Mouse (Mus musculus): ENCODE results near the gene Nobox. TPM values are rescaled to one million over a fixed set of nuclear protein-coding genes. Genes with fewer than 3 reads are reported as not detected.
A peak's percentile ranks its signal among the peaks of the same experiment; 100 is the strongest.

The Nobox gene
- total RNA-seq, 2 experiments from 2014 or later, result not detected

GRCm38 (mm10) chr6:43278247-43278646 lies 31.1 kb downstream of the Nobox start:
- intact Hi-C loops (cut with DNase I), result loop anchor here (1.0 to 10.0 kb wide), 2 partner anchors 24 to 387 kb away; partner anchors contain the start of gene Tpk1

GRCm38 (mm10) chr6:43274123-43274522 lies 35.2 kb downstream of the Nobox start:
- intact Hi-C loops (cut with DNase I), result loop anchor here (10.0 kb wide), 1 partner anchor 391 kb away; the partner anchor contains the start of gene Tpk1
- DNase-seq, result no peak

More at GRCm38 (mm10) chr6:43278247-43278646, 31.1 kb downstream of the Nobox start:
- DNase-seq, result peak in 1 of 2 experiments; percentile 23

DNA sequence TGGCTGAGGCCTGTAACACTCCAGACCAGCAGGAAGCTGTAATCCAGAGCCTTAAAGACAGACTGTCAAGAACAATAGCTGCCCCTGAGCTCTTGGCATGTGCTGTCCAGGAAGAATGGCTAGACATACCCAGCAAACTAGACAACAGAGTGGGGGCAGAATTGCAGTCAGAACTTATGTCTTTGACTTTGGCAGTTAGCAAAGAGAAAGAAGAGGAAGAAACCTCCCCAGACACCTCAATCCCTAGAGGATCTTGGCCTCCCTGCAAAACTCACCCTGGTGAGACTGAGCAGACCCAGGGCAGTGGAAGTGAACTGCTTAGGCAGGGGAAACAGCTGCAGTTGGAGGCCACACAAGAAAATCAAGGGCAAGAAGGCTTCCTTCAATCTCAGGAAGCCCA lies 36.8 kb downstream of the Nobox start:
- intact Hi-C loops (cut with DNase I), result loop anchor here (10.0 kb wide), 1 partner anchor 392 kb away; the partner anchor contains the start of gene Tpk1

GRCm38 (mm10) chr6:43266356-43266755 lies 43.0 kb downstream of the Nobox start:
- intact Hi-C loops (cut with DNase I), result no loop called here
- peak; percentile 20 to 36 for DNase-seq

More for the DNA sequence above, 36.8 kb downstream of the Nobox start:
- peak; percentile 11 to 18 for DNase-seq

DNA sequence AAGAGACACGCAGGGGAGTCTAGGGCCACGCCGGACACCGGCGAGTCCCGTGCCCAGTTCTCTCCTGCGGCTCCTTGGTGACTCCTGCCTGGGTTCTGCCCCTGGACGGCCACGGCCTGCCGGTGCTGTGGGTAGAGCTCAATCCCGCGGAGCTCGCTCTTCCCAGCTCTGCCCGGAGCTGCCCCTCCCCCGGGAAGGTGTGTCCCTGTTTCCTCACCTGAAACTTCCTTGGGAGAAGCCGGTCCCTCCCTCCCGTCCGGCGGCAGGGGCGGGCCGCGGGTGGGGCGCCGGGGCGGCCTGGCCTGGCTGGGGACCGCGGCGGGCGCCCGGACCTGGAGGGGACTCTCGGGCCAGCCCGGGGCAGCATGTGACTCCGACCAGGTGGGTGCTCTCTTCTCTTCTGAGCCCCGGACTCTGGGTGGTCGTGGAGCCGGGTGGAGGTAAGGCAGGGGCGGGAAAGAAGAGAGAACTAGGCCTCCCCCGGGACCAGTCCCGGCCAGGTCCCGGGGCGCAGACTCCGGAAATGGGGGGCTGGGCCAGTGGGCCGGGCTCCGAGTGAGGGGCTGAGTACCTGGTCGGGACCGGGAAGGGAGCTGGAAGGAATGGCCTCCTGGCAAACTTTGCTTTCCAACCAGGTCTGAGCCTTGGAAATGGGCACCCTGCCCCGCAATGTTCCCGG lies 43.9 kb downstream of the Nobox start, which contains the start of gene Arhgef5:
TSS of gene Arhgef5 (plus strand) at position 220 of the 679 bp plus-strand sequence.
- peak; percentile 58 to 66 for DNase-seq
- intact Hi-C loops (cut with DNase I), result no loop called here

DNA sequence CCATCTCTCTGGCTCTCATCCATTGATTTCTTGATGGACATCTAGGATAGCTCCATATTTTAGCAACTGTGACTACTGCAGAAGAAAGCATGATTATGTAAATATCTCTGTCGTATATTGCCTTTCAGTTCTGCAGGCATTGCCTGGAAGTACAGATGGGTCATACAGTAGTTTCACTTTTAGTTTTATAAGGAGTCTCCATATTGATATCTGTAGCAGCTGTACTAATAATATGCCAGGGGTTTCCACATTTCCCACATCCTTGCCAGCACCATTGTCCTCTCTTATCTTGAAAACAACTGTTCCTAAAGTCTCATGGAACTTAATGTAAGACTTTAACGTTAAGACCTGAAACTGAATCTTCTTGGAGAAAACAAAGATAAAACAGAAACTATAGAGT lies 48.6 kb downstream of the Nobox start:
- intact Hi-C loops (cut with DNase I), result no loop called here
- no peak for DNase-seq

GRCm38 (mm10) chr6:43254193-43254926 lies 55.0 kb downstream of the Nobox start:
- DNase-seq, result no peak
- intact Hi-C loops (cut with DNase I), result loop anchor here (1.0 to 2.0 kb wide), 2 partner anchors 24 to 42 kb away; no protein-coding TSS in a partner anchor

Other genes with a start within 250 kb of the Nobox start
- gene Olfr441, start 203.2 kb downstream of the Nobox start, total RNA-seq (2021), result not detected
- not detected for gene Olfr237-ps1, start 163.0 kb downstream of the Nobox start, total RNA-seq (2021)
- not detected for gene Olfr437, start 146.3 kb downstream of the Nobox start, total RNA-seq (2021)
- not detected for gene Olfr13, start 137.4 kb downstream of the Nobox start, total RNA-seq (2021)
- not detected for gene Olfr435, start 112.4 kb downstream of the Nobox start, total RNA-seq (2021)
- not detected for gene Olfr434, start 96.5 kb downstream of the Nobox start, total RNA-seq (2021)
- gene Olfr47, start 78.0 kb downstream of the Nobox start, total RNA-seq (2021), result not detected
- 10 to 100 TPM; 15.1 to 16.0 TPM for gene Arhgef5, start 44.0 kb downstream of the Nobox start, total RNA-seq (2021)

Data from heart, postnatal 14 days (tissue).